Mouse (Mus musculus) forebrain, embryonic 14.5 days (tissue): ENCODE results near the gene Pank2. TPM values are rescaled to one million over a fixed set of nuclear protein-coding genes. Genes with fewer than 3 reads are reported as not detected.
"Not testable (repeated sequence)": the region's sequence is repeated elsewhere in the genome, so short reads cannot be mapped to it uniquely, and the experiment has no call there.

Experiments used
- ATAC-seq: fragments of 200-750 bp; cut with Nextera tagmentation; 2 replicates; pipeline ENCODE4 v1.8.0; 2017; ENCODE audit warnings: mild to moderate bottlenecking, moderate library complexity
- DNase-seq: peaks from one replicate; pipeline ENCODE4 v3.0.0-alpha.2; 2015; ENCODE audit warnings: low spot score
- H3K27ac ChIP-seq: fragments of 300-500 bp; sonication (generic); 2 replicates; pipeline ENCODE4 v1.5.1; 2014; ENCODE audit warnings: low read depth, mild to moderate bottlenecking, control low read depth, low read length, moderate library complexity
- H3K27me3 ChIP-seq: fragments of 300-500 bp; sonication (generic); replicated peaks from 2 replicates; pipeline ENCODE4 v1.6.1; 2014; ENCODE audit warnings: low read length, control low read depth, mixed read lengths; ENCODE audit not compliant: control insufficient read depth, insufficient read depth
- H3K36me3 ChIP-seq: fragments of 300-500 bp; sonication (generic); 2 replicates; pipeline ENCODE4 v1.6.1; 2014; ENCODE audit warnings: low read length, control low read depth; ENCODE audit not compliant: control insufficient read depth, insufficient read depth
- H3K4me1 ChIP-seq: fragments of 300-500 bp; sonication (generic); 2 replicates; pipeline ENCODE4 v1.6.1; 2014; ENCODE audit warnings: antibody characterized with exemption, low read length, control low read depth; ENCODE audit not compliant: control insufficient read depth, insufficient read depth
- H3K4me2 ChIP-seq: fragments of 300-500 bp; sonication (generic); 2 replicates; pipeline ENCODE4 v1.6.1; 2014; ENCODE audit warnings: mild to moderate bottlenecking, control low read depth, low read length
- H3K4me3 ChIP-seq: fragments of 300-500 bp; sonication (generic); 2 replicates; pipeline ENCODE4 v1.5.1; 2014; ENCODE audit warnings: low read depth, low read length, control low read depth
- H3K9ac ChIP-seq: fragments of 300-500 bp; sonication (generic); 2 replicates; pipeline ENCODE4 v1.6.1; 2014; ENCODE audit warnings: mild to moderate bottlenecking, low read length, control low read depth, moderate library complexity
- H3K9me3 ChIP-seq: fragments of 300-500 bp; sonication (generic); replicated peaks from 2 replicates; pipeline ENCODE4 v1.6.1; 2016; ENCODE audit warnings: low read length, control low read depth, mixed read lengths; ENCODE audit not compliant: control insufficient read depth
- WGBS: fragments of 180-500 bp; shearing (Covaris S2); extraction: QIAGEN DNeasy Blood & Tissue Kit; methylation state at CpG from one replicate; pipeline ENCODE4 v1.1.7; 2014; 5-methylcytosine and 5-hydroxymethylcytosine counted together
- polyA plus RNA-seq: library from polyadenylated mRNA; unstranded; fragments of >200 nt; fragmentation: Nextera tagmentation; extraction: Ambion mirVana; gene quantifications from 2 replicates; pipeline ENCODE4 v1.2.1, GENCODE M21; 2014

Pank2 gene
- polyA plus RNA-seq, 1 experiment from 2014 or later, result 29.4 TPM

- not testable (repeated sequence) for H3K4me1 ChIP-seq, H3K9ac ChIP-seq, H3K27me3 ChIP-seq, H3K4me3 ChIP-seq, H3K9me3 ChIP-seq, H3K27ac ChIP-seq, H3K4me2 ChIP-seq, ATAC-seq, H3K36me3 ChIP-seq, DNase-seq
- WGBS, result 80% methylated on average over 2 of the region's 2 CpGs
Observed at GRCm38 (mm10) chr2:131226669-131227068, 35.6 kb upstream of the Pank2 start.

- ATAC-seq, result no peak
- no peak for DNase-seq
- Histone ChIP-seq H3K9me3 (no peaks in the 10 kb centered on the region), H3K9ac (no peak overlapping the region), H3K4me1 (no peaks in the 10 kb centered on the region), H3K27ac (no peak overlapping the region), H3K27me3 (no peaks in the 10 kb centered on the region), H3K4me2 (no peak overlapping the region), H3K36me3 (no peaks in the 10 kb centered on the region), H3K4me3 (no peak overlapping the region)
- 90% methylated on average over 3 of the region's 3 CpGs for WGBS
Observed at GRCm38 (mm10) chr2:131227243-131227642, 35.1 kb upstream of the Pank2 start.

GRCm38 (mm10) chr2:131232558-131232957 is 29.7 kb upstream of the Pank2 start:
- DNase-seq (no peak), ATAC-seq (no peak)
- H3K9ac ChIP-seq, result no peak overlapping the region
- peaks cover 7% of the 10 kb centered on the region; the same call in 1 of the 2 replicates for H3K4me1 ChIP-seq
- no peak overlapping the region for H3K4me3 ChIP-seq
- no peaks in the 10 kb centered on the region for H3K27me3 ChIP-seq
- H3K4me2 ChIP-seq, result no peak overlapping the region
- 86% methylated on average over 2 of the region's 2 CpGs for WGBS
- no peaks in the 10 kb centered on the region for H3K9me3 ChIP-seq
- no peaks in the 10 kb centered on the region for H3K36me3 ChIP-seq
- no peak overlapping the region for H3K27ac ChIP-seq

- Histone ChIP-seq H3K4me2 (peak within 1 kb of the TSS; percentile 86), H3K4me3 (peak within 1 kb of the TSS; percentile 45), H3K9me3 (no peaks in the 10 kb centered on the region), H3K27me3 (no peaks in the 10 kb centered on the region), H3K36me3 (no peaks in the 10 kb centered on the region), H3K27ac (no peak within 1 kb of the TSS), H3K9ac (peak within 1 kb of the TSS; percentile 63), H3K4me1 (peaks cover 7% of the 10 kb centered on the region; the same call in 1 of the 2 replicates)
- peak; percentile 100 for ATAC-seq
- 8% methylated on average over 29 of the region's 29 CpGs for WGBS
- peak; percentile 97 for DNase-seq
Observed at GRCm38 (mm10) chr2:131233307-131234126, 28.8 kb upstream of the Pank2 start, which contains the start of gene Mavs. TSS of gene Mavs (plus strand) at chr2:131234063.

GRCm38 (mm10) chr2:131234127-131234650 is 28.1 kb upstream of the Pank2 start:
- ATAC-seq, result peak; percentile 24
- Histone ChIP-seq H3K27ac (no peak overlapping the region), H3K4me1 (peaks cover 7% of the 10 kb centered on the region; the same call in 1 of the 2 replicates), H3K4me3 (peak overlapping the region; percentile 45), H3K9ac (peak overlapping the region; percentile 63), H3K36me3 (no peaks in the 10 kb centered on the region), H3K4me2 (peak overlapping the region; percentile 86), H3K27me3 (no peaks in the 10 kb centered on the region), H3K9me3 (no peaks in the 10 kb centered on the region)
- WGBS, result 14% methylated on average over 28 of the region's 28 CpGs
- no peak for DNase-seq

GRCm38 (mm10) chr2:131234970-131235635 is 27.2 kb upstream of the Pank2 start:
- Histone ChIP-seq H3K27me3 (no peaks in the 10 kb centered on the region), H3K4me1 (peaks cover 7% of the 10 kb centered on the region; the same call in 1 of the 2 replicates), H3K9me3 (no peaks in the 10 kb centered on the region), H3K4me3 (0 out of 2 replicates have a peak overlapping the region, but pooled peaks have one; percentile 45), H3K36me3 (no peaks in the 10 kb centered on the region), H3K9ac (peak overlapping the region; percentile 63; the same call in 1 of the 2 replicates), H3K27ac (no peak overlapping the region), H3K4me2 (peak overlapping the region; percentile 86)
- ATAC-seq (no peak), DNase-seq (no peak)
- WGBS, result 83% methylated on average over 7 of the region's 7 CpGs

GRCm38 (mm10) chr2:131242180-131242579 is 20.1 kb upstream of the Pank2 start:
- H3K9me3 ChIP-seq, result no peaks in the 10 kb centered on the region
- H3K4me3 ChIP-seq, result no peak overlapping the region
- DNase-seq (no peak), ATAC-seq (no peak)
- H3K4me2 ChIP-seq, result no peak overlapping the region
- peaks cover 37% of the 10 kb centered on the region for H3K36me3 ChIP-seq
- no peaks in the 10 kb centered on the region for H3K27me3 ChIP-seq
- H3K27ac ChIP-seq, result no peak overlapping the region
- H3K9ac ChIP-seq, result no peak overlapping the region
- H3K4me1 ChIP-seq, result no peaks in the 10 kb centered on the region

- DNase-seq (no peak), ATAC-seq (no peak)
- H3K27me3 ChIP-seq, result no peaks in the 10 kb centered on the region
- H3K27ac ChIP-seq, result no peak overlapping the region
- no peak overlapping the region for H3K4me2 ChIP-seq
- H3K4me1 ChIP-seq, result no peaks in the 10 kb centered on the region
- no peaks in the 10 kb centered on the region for H3K9me3 ChIP-seq
- peaks cover 37% of the 10 kb centered on the region for H3K36me3 ChIP-seq
- H3K4me3 ChIP-seq, result no peak overlapping the region
- H3K9ac ChIP-seq, result no peak overlapping the region
- 95% methylated on average over 7 of the region's 7 CpGs for WGBS
Observed at GRCm38 (mm10) chr2:131242929-131243328, 19.4 kb upstream of the Pank2 start.
